Mouse (Mus musculus) small intestine, adult 2 months (tissue): ENCODE data around the gene Slc5a6.

ENCODE experiments used
- CTCF ChIP-seq: fragments of 200-500 bp; IDR thresholded peaks from 2 replicates; pipeline ENCODE4 v1.5.1; 2012; ENCODE audit warnings: low read depth, mild to moderate bottlenecking, control low read depth, inconsistent platforms, low read length, moderate library complexity, mixed read lengths; ENCODE audit not compliant: insufficient replicate concordance, insufficient read length; ENCODE audit errors: extremely low read depth
- POLR2A ChIP-seq: fragments of 200-500 bp; IDR thresholded peaks from 2 replicates; pipeline ENCODE4 v1.6.1; 2012; ENCODE audit warnings: low read depth, mild to moderate bottlenecking, control low read depth, inconsistent platforms, low read length, moderate library complexity

- TF ChIP-seq POLR2A (no peak), CTCF (no peak)
Measured at GRCm38 (mm10) chr5:31086606-31087005, 37.9 kb upstream of the Slc5a6 start.
